Mouse (Mus musculus) heart, embryonic 12.5 days (tissue): Measurements from ENCODE around the gene Cradd. TPM values are rescaled to one million over a fixed set of nuclear protein-coding genes. Genes with fewer than 3 reads are reported as not detected.

Experiments used
- ATAC-seq: fragments of 200-750 bp; cut with Nextera tagmentation; 2 replicates; pipeline ENCODE4 v1.8.0; 2017; ENCODE audit warnings: moderate TSS enrichment, moderate library complexity; ENCODE audit not compliant: insufficient number of reproducible peaks, low FRiP score
- H3K27ac ChIP-seq: fragments of 300-500 bp; sonication (generic); 2 replicates; pipeline ENCODE4 v1.5.1; 2016; ENCODE audit warnings: mild to moderate bottlenecking, moderate library complexity; ENCODE audit not compliant: poor library complexity, severe bottlenecking
- H3K27me3 ChIP-seq: fragments of 300-500 bp; sonication (generic); replicated peaks from 2 replicates; pipeline ENCODE4 v1.6.1; 2016; ENCODE audit warnings: mild to moderate bottlenecking, moderate library complexity
- H3K36me3 ChIP-seq: fragments of 300-500 bp; sonication (generic); 2 replicates; pipeline ENCODE4 v1.6.1; 2016; ENCODE audit warnings: mild to moderate bottlenecking, moderate library complexity
- H3K4me1 ChIP-seq: fragments of 300-500 bp; sonication (generic); replicated peaks from 2 replicates; pipeline ENCODE4 v1.6.1; 2016; ENCODE audit warnings: mild to moderate bottlenecking
- H3K4me2 ChIP-seq: fragments of 300-500 bp; sonication (generic); 2 replicates; pipeline ENCODE4 v1.6.1; 2016; ENCODE audit warnings: mild to moderate bottlenecking, moderate library complexity
- H3K4me3 ChIP-seq: fragments of 300-500 bp; sonication (generic); 2 replicates; pipeline ENCODE4 v1.5.1; 2016; ENCODE audit warnings: mild to moderate bottlenecking
- H3K9ac ChIP-seq: fragments of 300-500 bp; sonication (generic); 2 replicates; pipeline ENCODE4 v1.6.1; 2016; ENCODE audit warnings: mild to moderate bottlenecking, moderate library complexity
- H3K9me3 ChIP-seq: fragments of 300-500 bp; sonication (generic); replicated peaks from 2 replicates; pipeline ENCODE4 v1.6.1; 2016; ENCODE audit warnings: mild to moderate bottlenecking, moderate library complexity
- WGBS: fragments of 180-500 bp; shearing (Covaris S2); methylation state at CpG from one replicate; pipeline ENCODE4 v1.1.7; 2016; 5-methylcytosine and 5-hydroxymethylcytosine counted together
- polyA plus RNA-seq: library from polyadenylated mRNA; unstranded; fragments of >200 nt; fragmentation: Nextera tagmentation; extraction: Ambion mirVana; gene quantifications from 2 replicates; pipeline ENCODE4 v1.2.1, GENCODE M21; 2016

The Cradd gene
- polyA plus RNA-seq, 1 experiment from 2014 or later = 8.0 TPM

DNA sequence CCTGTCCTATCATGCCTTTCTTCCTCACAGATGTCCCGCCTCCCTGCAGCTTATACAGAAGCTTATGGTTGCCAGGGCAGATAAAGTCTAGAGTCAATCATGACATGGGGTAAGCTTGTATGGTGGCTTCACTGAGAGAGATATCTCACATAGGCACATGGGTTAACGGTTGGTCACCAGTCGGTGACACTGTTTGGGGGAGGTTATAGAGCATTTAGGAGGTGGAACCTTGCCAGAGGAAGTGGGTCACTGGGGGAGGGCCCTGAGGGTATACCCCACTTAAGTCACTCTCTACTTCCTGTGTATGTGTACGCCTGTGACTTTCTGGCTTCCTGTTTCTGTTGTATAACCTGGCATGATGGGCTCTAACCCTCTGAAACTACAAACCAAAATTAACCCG lies 128.2 kb downstream of the Cradd start:
- Histone ChIP-seq H3K36me3 (no peaks in the 10 kb centered on the region), H3K27me3 (no peaks in the 10 kb centered on the region), H3K4me2 (no peak overlapping the region), H3K4me1 (peaks cover 39% of the 10 kb centered on the region), H3K27ac (no peak overlapping the region), H3K4me3 (no peak overlapping the region), H3K9ac (no peak overlapping the region), H3K9me3 (no peaks in the 10 kb centered on the region)
- no peak for ATAC-seq
- 72% methylated on average over 5 of the region's 5 CpGs for WGBS

DNA sequence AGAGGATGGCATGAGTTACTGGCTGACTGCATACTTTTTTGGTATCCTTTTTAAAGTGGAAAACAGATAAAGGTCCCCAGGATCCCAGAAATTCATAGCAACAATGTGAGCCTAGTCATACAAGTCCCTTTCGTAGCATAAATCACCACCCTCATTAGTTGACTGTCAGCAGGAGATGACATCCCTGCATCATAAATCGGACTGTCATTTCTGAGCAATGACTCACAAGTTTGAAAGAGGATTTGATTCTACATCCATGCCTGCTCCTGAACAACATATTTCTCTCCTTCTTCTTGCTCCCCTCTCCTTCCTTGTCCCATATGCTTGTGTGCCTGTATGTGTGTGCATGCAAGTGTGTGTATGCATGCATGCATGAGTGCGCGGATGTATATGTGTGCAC lies 129.2 kb downstream of the Cradd start:
- peaks cover 31% of the 10 kb centered on the region for H3K4me1 ChIP-seq
- no peak overlapping the region for H3K4me3 ChIP-seq
- H3K4me2 ChIP-seq = no peak overlapping the region
- no peak overlapping the region for H3K9ac ChIP-seq
- no peak for ATAC-seq
- H3K9me3 ChIP-seq = no peaks in the 10 kb centered on the region
- H3K36me3 ChIP-seq = no peaks in the 10 kb centered on the region
- WGBS = 85% methylated on average over 4 of the region's 4 CpGs
- no peak overlapping the region for H3K27ac ChIP-seq
- no peaks in the 10 kb centered on the region for H3K27me3 ChIP-seq

GRCm38 (mm10) chr10:95193875-95194281 lies 130.1 kb downstream of the Cradd start:
- H3K4me1 ChIP-seq = peaks cover 24% of the 10 kb centered on the region
- ATAC-seq = no peak
- 49% methylated on average over 11 of the region's 11 CpGs for WGBS

GRCm38 (mm10) chr10:95191881-95192280 lies 132.1 kb downstream of the Cradd start:
- Histone ChIP-seq H3K27me3 (no peaks in the 10 kb centered on the region), H3K9ac (no peak overlapping the region), H3K4me2 (0 out of 2 replicates have a peak overlapping the region, but pooled peaks have one; percentile 2), H3K4me3 (no peak overlapping the region), H3K4me1 (peaks cover 16% of the 10 kb centered on the region), H3K9me3 (0 out of 2 replicates have a peak, but pooled peaks cover 4% of the 10 kb centered on the region), H3K36me3 (peaks cover 7% of the 10 kb centered on the region; the same call in 1 of the 2 replicates), H3K27ac (peak overlapping the region; percentile 80)
- peak; percentile 61 for ATAC-seq
- 25% methylated on average over 3 of the region's 3 CpGs for WGBS

More at GRCm38 (mm10) chr10:95193875-95194281, 130.1 kb downstream of the Cradd start:
- Histone ChIP-seq H3K4me3 (no peak overlapping the region), H3K36me3 (peaks cover 3% of the 10 kb centered on the region; the same call in 1 of the 2 replicates), H3K9me3 (0 out of 2 replicates have a peak, but pooled peaks cover 2% of the 10 kb centered on the region), H3K9ac (no peak overlapping the region), H3K27ac (peak overlapping the region; percentile 45), H3K4me2 (peak overlapping the region; percentile 49), H3K27me3 (no peaks in the 10 kb centered on the region)

DNA sequence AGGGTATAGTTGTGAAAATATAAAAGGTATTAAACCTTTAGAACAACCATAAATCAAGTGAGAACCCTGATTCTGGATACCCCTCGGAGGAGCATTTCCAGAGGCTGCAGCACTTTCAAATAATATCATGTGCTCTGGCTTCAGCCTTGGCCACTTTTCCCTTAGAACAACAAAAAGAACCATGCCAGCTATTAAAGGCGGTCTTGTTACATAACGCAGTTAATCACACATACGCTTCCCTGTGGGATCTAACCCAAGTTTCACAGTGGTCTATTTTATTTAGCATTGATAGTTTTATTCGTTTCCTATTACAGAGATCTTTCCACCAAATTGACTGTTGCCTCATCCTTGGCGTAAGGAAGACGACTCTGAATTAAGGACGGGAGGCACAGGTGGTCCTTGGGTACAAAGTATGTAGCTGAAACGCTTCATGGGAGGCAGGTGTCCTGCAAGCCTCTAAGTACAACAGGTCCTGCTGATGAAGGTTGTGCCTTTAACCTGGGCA lies 132.7 kb downstream of the Cradd start:
- Histone ChIP-seq H3K27ac (peak overlapping the region; percentile 80), H3K4me2 (no peak overlapping the region), H3K4me1 (peaks cover 16% of the 10 kb centered on the region), H3K9ac (no peak overlapping the region), H3K9me3 (0 out of 2 replicates have a peak, but pooled peaks cover 7% of the 10 kb centered on the region), H3K27me3 (no peaks in the 10 kb centered on the region), H3K4me3 (no peak overlapping the region), H3K36me3 (peaks cover 7% of the 10 kb centered on the region; the same call in 1 of the 2 replicates)
- no peak for ATAC-seq
- WGBS = 77% methylated on average over 9 of the region's 9 CpGs

GRCm38 (mm10) chr10:95189550-95190211 lies 134.3 kb downstream of the Cradd start:
- no peak overlapping the region for H3K4me3 ChIP-seq
- no peak for ATAC-seq

DNA sequence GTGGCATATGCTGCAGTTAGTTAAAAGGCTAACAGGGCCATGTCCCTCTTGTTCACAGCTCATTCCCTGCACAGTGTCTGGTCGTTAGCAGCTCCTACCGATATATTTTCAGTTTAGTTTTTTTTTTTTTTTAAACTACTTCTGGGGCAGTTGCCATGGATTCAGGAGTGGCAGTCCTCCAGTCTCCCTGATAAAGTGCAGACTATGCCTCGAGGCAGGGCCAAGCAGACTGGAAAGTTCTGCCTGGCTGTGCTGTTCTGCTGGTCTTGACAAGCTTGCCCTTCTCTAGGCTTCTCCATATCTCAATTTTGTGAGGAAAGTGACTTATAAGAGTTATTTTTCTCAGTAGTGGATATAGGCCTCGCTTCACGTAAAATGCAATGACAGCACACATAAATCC lies 139.7 kb downstream of the Cradd start:
- 0 out of 2 replicates have a peak, but pooled peaks cover 7% of the 10 kb centered on the region for H3K9me3 ChIP-seq
- 44% methylated on average over 5 of the region's 5 CpGs for WGBS
- H3K36me3 ChIP-seq = peaks cover 7% of the 10 kb centered on the region; the same call in 1 of the 2 replicates
- H3K4me2 ChIP-seq = no peak overlapping the region
- no peak overlapping the region for H3K4me3 ChIP-seq
- H3K4me1 ChIP-seq = peaks cover 6% of the 10 kb centered on the region
- no peak overlapping the region for H3K9ac ChIP-seq
- H3K27ac ChIP-seq = peak overlapping the region; percentile 77
- no peak for ATAC-seq
- no peaks in the 10 kb centered on the region for H3K27me3 ChIP-seq

More at GRCm38 (mm10) chr10:95189550-95190211, 134.3 kb downstream of the Cradd start:
- H3K4me2 ChIP-seq = no peak overlapping the region
- 86% methylated on average over 16 of the region's 16 CpGs for WGBS
- no peak overlapping the region for H3K27ac ChIP-seq
- peaks cover 17% of the 10 kb centered on the region for H3K4me1 ChIP-seq
- peaks cover 7% of the 10 kb centered on the region; the same call in 1 of the 2 replicates for H3K36me3 ChIP-seq
- H3K27me3 ChIP-seq = no peaks in the 10 kb centered on the region
- no peak overlapping the region for H3K9ac ChIP-seq
- 0 out of 2 replicates have a peak, but pooled peaks cover 7% of the 10 kb centered on the region for H3K9me3 ChIP-seq

- ATAC-seq = no peak
- H3K27me3 ChIP-seq = no peaks in the 10 kb centered on the region
- no peak overlapping the region for H3K4me3 ChIP-seq
- no peak overlapping the region for H3K27ac ChIP-seq
- no peaks in the 10 kb centered on the region for H3K36me3 ChIP-seq
- no peak overlapping the region for H3K9ac ChIP-seq
- WGBS = 76% methylated on average over 4 of the region's 4 CpGs
- 0 out of 2 replicates have a peak, but pooled peaks cover 4% of the 10 kb centered on the region for H3K9me3 ChIP-seq
- H3K4me1 ChIP-seq = peaks cover 6% of the 10 kb centered on the region
- no peak overlapping the region for H3K4me2 ChIP-seq
These were observed 140.9 kb downstream of the Cradd start for GRCm38 (mm10) chr10:95183051-95183450.

GRCm38 (mm10) chr10:95182405-95182804 lies 141.5 kb downstream of the Cradd start:
- Histone ChIP-seq H3K9me3 (0 out of 2 replicates have a peak, but pooled peaks cover 4% of the 10 kb centered on the region), H3K9ac (no peak overlapping the region), H3K27ac (no peak overlapping the region), H3K4me2 (no peak overlapping the region), H3K4me3 (no peak overlapping the region), H3K4me1 (peaks cover 6% of the 10 kb centered on the region), H3K27me3 (no peaks in the 10 kb centered on the region), H3K36me3 (no peaks in the 10 kb centered on the region)
- WGBS = 88% methylated on average over 4 of the region's 4 CpGs
- no peak for ATAC-seq

DNA sequence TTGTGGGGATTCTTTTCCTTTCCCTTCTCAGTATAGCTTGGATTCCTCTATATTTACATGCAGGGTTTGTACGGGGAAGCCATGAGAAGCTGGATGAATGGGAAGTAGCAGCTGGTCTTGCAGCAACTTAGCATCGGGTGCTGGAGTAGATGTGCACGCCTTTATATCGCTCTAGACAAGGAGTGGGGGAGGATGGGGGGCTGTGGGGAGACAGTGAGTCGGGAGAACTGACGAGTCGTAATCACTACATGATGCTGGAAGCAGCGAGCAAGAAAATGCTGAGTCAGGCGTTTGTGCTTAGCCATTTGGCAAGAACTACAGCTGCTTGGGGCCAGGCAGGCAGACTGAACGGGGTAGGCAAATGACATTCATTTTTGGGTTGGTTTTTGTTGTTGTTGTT lies 142.4 kb downstream of the Cradd start:
- ATAC-seq = no peak
- Histone ChIP-seq H3K36me3 (no peaks in the 10 kb centered on the region), H3K9me3 (0 out of 2 replicates have a peak, but pooled peaks cover 1% of the 10 kb centered on the region), H3K4me1 (peaks cover 10% of the 10 kb centered on the region), H3K9ac (no peak overlapping the region), H3K27me3 (no peaks in the 10 kb centered on the region), H3K4me2 (no peak overlapping the region), H3K4me3 (no peak overlapping the region), H3K27ac (no peak overlapping the region)
- WGBS = 55% methylated on average over 10 of the region's 10 CpGs

GRCm38 (mm10) chr10:95180900-95181299 lies 143.0 kb downstream of the Cradd start:
- no peak overlapping the region for H3K27ac ChIP-seq
- no peak overlapping the region for H3K4me3 ChIP-seq
- no peaks in the 10 kb centered on the region for H3K27me3 ChIP-seq
- H3K9ac ChIP-seq = no peak overlapping the region
- 72% methylated on average over 3 of the region's 3 CpGs for WGBS
- H3K9me3 ChIP-seq = no peaks in the 10 kb centered on the region
- ATAC-seq = no peak
- peaks cover 15% of the 10 kb centered on the region for H3K4me1 ChIP-seq
- H3K4me2 ChIP-seq = no peak overlapping the region
- no peaks in the 10 kb centered on the region for H3K36me3 ChIP-seq
